Mouse (Mus musculus): ENCODE data around the gene Cma1. TPM values are rescaled to one million over a fixed set of nuclear protein-coding genes. Genes with fewer than 3 reads are reported as not detected.

Cma1 gene
- total RNA-seq, 4 experiments from 2014 or later, result 0.57 to 1.2 (median 0.99) TPM

Other genes starting within 250 kb of the Cma1 start
- under 1 TPM; 0.16 to 0.43 (median 0.27) TPM for gene Tgm1, start 230.7 kb downstream of the Cma1 start, total RNA-seq (2022)
- 10 to 100 TPM; 13.3 to 14.6 (median 14.5) TPM for gene Rabggta, start 222.4 kb downstream of the Cma1 start, total RNA-seq (2022)
- gene Dhrs1, start 199.0 kb downstream of the Cma1 start, total RNA-seq (2022), result 10 to 100 TPM; 38.3 to 46.8 (median 43.2) TPM
- 10 to 100 TPM in 3 of 4 experiments, 1 to 10 TPM in 1; 9.6 to 13.2 (median 11.0) TPM for gene Nop9, start 199.0 kb downstream of the Cma1 start, total RNA-seq (2022)
- 1 to 10 TPM in 3 of 4 experiments, under 1 TPM in 1; 0.95 to 1.9 (median 1.4) TPM for gene Cideb, start 186.2 kb downstream of the Cma1 start, total RNA-seq (2022)
- under 1 TPM; 0.06 to 0.19 (median 0.13) TPM for gene Ltb4r2, start 183.2 kb downstream of the Cma1 start, total RNA-seq (2022)
- gene Ltb4r1, start 178.7 kb downstream of the Cma1 start, total RNA-seq (2022), result under 1 TPM in 3 of 4 experiments, not detected in 1; 0.19 to 0.49 (median 0.26) TPM
- 10 to 100 TPM; 13.0 to 22.0 (median 16.4) TPM for gene Adcy4, start 160.6 kb downstream of the Cma1 start, total RNA-seq (2022)
- gene Ripk3, start 155.8 kb downstream of the Cma1 start, total RNA-seq (2022), result 1 to 10 TPM; 2.2 to 6.2 (median 3.4) TPM
- gene Nfatc4, start 121.5 kb downstream of the Cma1 start, total RNA-seq (2022), result 1 to 10 TPM; 3.3 to 4.2 (median 3.7) TPM
- 10 to 100 TPM in 1 of 4 experiments, 1 to 10 TPM in 3; 4.4 to 11.5 (median 6.2) TPM for gene Nynrin, start 90.7 kb downstream of the Cma1 start, total RNA-seq (2022)
- under 1 TPM in 1 of 4 experiments, not detected in 3; 0.06 TPM for gene Cbln3, start 60.3 kb downstream of the Cma1 start, total RNA-seq (2022)
- gene Khnyn, start 59.7 kb downstream of the Cma1 start, total RNA-seq (2022), result 10 to 100 TPM in 2 of 4 experiments, 1 to 10 TPM in 2; 8.1 to 11.7 (median 10.3) TPM
- 100 to 1,000 TPM; 120 to 148 (median 130) TPM for gene Sdr39u1, start 44.4 kb downstream of the Cma1 start, total RNA-seq (2022)
- not detected for gene Cma2, start 6.3 kb upstream of the Cma1 start, total RNA-seq (2022)
- not detected for gene Mcpt1, start 73.3 kb upstream of the Cma1 start, total RNA-seq (2022)
- gene Mcpt9, start 85.8 kb upstream of the Cma1 start, total RNA-seq (2022), result not detected
- gene Mcpt2, start 97.4 kb upstream of the Cma1 start, total RNA-seq (2022), result not detected
- gene Mcpt4, start 117.6 kb upstream of the Cma1 start, total RNA-seq (2022), result 1 to 10 TPM in 2 of 4 experiments, under 1 TPM in 2; 0.65 to 1.8 (median 1.1) TPM
- not detected for gene Mcpt8, start 140.6 kb upstream of the Cma1 start, total RNA-seq (2022)
- not detected for gene Ctsg, start 157.9 kb upstream of the Cma1 start, total RNA-seq (2022)
- gene Gzme, start 175.9 kb upstream of the Cma1 start, total RNA-seq (2022), result not detected
- gene Gzmd, start 187.9 kb upstream of the Cma1 start, total RNA-seq (2022), result not detected
- gene Gzmg, start 214.9 kb upstream of the Cma1 start, total RNA-seq (2022), result not detected
- gene Gzmn, start 229.9 kb upstream of the Cma1 start, total RNA-seq (2022), result not detected